Mouse (Mus musculus) right cerebral cortex, postnatal 4 days (tissue): Measurements from ENCODE around the gene Lbh.

Experiments used
- DNase-seq: peaks from one replicate; pipeline ENCODE4 v3.0.0-alpha.2; 2022

The Lbh gene

DNA sequence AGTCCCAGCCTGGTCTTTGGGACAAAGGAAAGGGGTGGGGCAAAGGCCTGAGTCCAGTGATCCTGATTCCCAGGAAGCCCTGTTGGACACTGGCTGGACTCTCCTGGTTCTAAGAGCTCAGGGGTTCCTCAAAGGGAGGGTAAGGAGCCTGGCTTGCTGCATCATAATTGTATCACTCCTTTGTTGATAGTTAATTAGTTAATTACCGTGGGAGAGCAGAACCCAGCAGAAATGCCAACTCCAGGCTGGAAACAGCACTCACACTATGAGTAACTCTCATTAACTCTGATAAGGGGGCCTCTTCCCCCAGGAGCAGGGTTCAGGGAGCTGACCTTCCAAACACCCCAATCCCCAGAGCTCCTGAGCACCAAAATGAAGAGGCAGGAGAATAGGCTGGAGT, 59.5 kb downstream of the Lbh start:
- DNase-seq = no peak

DNA sequence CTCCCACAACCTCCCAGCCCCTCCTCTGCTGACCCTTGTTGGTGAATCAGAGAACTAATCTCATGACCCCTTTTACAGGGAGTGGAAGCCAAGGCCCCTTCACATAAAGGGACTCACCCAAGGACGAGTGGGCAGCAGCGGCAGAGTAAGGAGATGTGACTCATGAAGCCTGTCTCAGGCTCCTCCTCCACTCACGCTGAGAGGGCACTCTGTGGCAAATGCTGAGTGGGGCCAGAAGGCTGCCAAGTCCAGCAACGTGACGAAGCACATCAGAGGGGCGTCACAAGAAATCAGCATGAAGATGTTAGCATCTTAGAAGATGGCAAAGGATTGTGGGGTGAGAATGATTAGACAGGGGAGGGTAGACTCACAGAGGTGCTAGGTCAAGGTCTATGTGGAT, 64.1 kb downstream of the Lbh start:
- DNase-seq = no peak

DNA sequence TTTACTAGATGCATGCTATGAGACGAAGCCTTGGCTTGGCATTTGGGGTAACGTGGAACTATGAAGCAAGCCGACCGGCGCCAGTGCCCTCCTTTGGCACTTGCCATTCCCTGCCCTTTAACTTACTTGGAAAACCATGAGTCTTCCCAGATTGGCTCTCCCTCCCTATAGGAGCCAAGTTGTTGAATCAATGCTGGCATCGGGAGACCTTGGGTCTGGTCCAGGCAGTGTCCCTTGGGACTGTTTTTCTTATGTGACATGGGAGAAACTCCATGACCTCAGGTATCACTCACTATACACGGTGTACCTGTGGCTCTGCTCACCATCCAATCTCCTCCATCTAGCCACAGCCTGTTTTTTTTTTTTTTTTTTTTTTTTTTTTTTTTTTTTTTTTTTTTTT, 65.4 kb downstream of the Lbh start:
- DNase-seq = no peak

DNA sequence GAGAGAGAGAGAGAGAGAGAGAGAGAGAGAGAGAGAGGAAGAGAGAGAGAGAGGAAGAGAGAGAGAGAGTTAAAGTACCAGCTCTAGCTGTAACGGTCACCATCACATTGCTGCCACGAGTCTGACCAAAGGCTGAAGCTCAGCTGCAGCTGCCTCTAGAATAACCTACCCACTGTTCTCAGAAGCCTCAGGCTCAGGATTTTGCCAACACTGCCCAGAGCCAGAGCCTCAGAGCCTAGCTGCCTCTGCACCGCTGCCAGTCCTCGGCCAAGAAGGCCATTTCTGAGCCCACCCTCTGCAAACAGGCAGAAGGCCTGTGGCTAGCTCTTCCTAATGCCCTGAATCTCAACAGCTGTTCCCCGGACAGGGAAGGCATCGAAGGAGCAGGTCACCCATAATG, 70.9 kb downstream of the Lbh start:
- DNase-seq = no peak
